Mouse (Mus musculus): ENCODE results near the gene Mlec.

- TF ChIP-seq POLR2A (IDR thresholded peaks at IDR 0.05; ENCODE audit: extremely low read depth, insufficient read depth, low read length): no peak
- TF ChIP-seq CTCF (IDR thresholded peaks at IDR 0.05; ENCODE audit: extremely low read depth, insufficient read depth, low read length): no peak
These were observed 57.5 kb downstream of the Mlec start for GRCm38 (mm10) chr5:115100473-115100872.
